Mouse (Mus musculus) stomach, postnatal 0 days (tissue): ENCODE results near the gene Gm38392.

Experiments
- CTCF ChIP-seq: IDR thresholded peaks from 2 replicates; pipeline ENCODE4 v1.5.1; 2016; ENCODE audit warnings: antibody characterized with exemption, low read depth, mild to moderate bottlenecking, moderate library complexity
- EP300 ChIP-seq: optimal IDR thresholded peaks from 2 replicates; pipeline ENCODE3; 2016; ENCODE audit warnings: antibody characterized with exemption

DNA sequence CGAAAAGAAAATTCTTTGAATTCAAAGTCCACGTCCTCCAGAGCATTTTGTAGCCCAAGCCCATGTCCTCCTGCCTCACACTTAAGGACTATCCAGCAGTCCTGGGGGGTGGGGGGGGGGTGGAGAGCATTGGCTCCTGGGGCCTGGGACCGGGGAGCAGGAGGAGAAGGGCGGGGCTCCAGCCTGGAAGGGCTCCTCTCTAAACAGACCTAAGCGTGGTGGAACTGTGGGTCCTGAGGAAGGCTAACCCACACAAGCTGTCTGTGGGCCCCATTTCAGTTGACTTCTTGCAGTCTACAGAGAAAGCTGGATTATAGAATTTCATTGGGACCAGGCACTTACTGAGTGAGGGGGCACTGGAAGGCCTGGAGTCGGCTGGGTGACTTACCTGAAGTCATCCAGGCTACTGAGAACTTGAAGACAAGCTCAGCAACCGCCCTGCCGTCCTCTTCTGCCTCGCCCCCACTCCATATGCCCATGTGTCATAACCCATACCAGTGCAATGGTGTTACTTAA is 88.4 kb downstream of the Gm38392 start:
- no peak for TF ChIP-seq CTCF
- no peak for TF ChIP-seq EP300
